Mouse (Mus musculus) spleen, adult 2 months (tissue): ENCODE results near the gene Pex7.

Experiments
- CTCF ChIP-seq: fragments of 200-500 bp; IDR thresholded peaks from 2 replicates; pipeline ENCODE4 v1.5.1; 2011; ENCODE audit warnings: mild to moderate bottlenecking, inconsistent platforms; ENCODE audit not compliant: insufficient read depth, insufficient read length, insufficient replicate concordance; ENCODE audit errors: extremely low read depth
- POLR2A ChIP-seq: fragments of 200-500 bp; IDR thresholded peaks from 2 replicates; pipeline ENCODE4 v1.6.1; 2011; ENCODE audit warnings: low read depth, low read length, inconsistent platforms

- TF ChIP-seq CTCF (no peak), POLR2A (no peak)
These were observed 45.7 kb upstream of the Pex7 start for GRCm38 (mm10) chr10:19953032-19953761.
